Mouse (Mus musculus): ENCODE results near the gene Ldlrad3.

The Ldlrad3 gene

DNA sequence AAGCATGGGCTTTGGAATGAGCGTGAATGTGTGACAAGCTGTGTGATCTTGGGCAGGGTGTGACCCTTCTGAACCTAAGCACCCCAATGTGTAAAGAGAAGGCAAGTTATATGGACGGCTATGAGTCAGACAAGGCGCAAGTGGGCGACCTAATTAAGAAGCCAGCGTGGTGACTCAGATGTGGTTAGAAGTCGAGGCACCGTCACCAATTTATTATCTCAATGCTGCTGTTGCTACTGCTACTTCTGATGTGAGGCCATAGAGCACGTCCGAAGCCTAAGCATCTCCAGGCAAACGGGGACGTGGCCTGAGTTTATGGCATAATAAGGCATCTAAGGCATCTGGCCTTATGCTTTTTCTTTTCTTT, 151.7 kb downstream of the Ldlrad3 start:
- no peak for DNase-seq (ENCODE audit: low spot score)

DNA sequence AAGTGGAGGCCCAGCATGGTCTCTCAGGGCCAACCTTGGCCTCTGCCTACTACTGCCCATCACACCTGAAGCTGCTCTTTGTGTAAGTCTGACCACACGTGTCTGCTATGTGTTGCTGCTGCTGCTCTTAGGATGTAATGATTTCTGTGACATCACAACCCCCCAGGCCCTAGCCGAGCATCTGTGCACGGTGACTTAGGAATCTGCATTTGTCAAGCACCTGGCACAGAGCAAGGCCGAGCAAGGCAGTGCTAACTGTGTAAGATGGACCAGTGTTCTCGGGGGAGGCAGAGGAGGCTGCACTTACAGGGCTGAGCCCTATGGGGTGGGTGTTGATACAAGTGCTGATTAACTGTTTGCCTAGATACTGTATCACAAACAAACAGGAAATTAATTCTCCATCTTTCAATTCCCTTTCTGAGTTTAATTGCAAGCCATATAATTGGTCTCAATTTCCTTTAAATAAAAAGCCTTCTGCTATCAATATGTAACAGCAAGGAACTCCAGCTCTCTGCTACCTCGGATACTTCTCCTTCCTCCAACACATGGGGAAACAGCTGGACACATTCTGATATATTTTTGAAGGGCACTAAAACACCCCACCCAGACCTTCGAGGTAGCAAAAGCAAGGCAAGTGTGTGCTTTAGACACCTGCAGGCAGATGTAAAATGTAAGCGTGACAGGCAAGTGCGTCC, 152.2 kb downstream of the Ldlrad3 start:
- DNase-seq (ENCODE audit: low spot score) = no peak

DNA sequence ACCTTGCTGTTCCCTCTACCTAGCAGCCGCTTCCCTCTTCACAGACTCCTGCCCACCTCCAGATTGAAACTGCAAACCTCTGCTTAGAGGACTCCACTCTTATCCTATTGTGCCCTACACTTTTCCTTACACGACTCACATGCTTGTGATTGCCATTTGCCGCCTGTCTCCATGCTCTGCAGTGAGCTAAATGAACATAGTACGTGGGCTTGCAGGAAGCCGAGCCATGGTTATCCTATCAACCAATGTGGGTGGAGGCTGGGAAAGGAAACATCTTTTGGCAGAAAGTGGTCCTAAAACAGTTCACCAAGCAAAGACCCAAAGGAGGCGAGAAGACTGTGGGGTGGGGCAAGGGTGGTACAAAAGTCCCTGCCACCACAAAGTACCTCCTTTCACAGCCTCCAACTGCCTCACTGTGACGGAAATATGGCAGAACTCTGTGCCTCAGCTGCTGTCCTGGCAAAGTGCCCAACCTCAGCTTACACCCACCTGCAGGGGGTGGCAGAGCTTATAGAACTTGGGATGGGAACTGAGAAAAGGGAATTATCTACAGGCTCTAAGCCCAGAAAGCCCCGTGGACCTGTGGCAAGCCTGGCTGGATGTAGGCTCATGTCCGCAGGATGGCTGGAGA, 153.4 kb downstream of the Ldlrad3 start:
- no peak for DNase-seq (ENCODE audit: low spot score)

DNA sequence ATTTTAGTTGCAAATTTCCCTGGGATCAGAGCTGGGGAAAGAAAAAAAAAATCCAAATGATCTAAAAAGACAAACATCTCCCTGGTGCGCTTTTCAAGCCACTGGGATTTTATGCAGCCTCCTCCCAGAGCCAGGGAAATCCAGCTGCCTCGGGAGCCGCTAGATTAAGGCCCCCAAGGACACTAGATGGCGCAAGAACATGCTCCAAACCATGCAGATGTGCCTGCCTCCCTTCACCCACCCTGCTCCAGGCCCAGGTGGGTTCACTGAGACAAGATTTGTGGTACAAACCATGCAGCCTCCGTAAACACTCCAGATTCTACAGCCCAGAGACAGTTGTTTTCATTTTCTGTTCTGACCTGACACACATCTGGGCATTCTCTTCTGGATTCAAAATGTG, 155.5 kb downstream of the Ldlrad3 start:
- DNase-seq (ENCODE audit: low spot score) = peak; percentile 76

DNA sequence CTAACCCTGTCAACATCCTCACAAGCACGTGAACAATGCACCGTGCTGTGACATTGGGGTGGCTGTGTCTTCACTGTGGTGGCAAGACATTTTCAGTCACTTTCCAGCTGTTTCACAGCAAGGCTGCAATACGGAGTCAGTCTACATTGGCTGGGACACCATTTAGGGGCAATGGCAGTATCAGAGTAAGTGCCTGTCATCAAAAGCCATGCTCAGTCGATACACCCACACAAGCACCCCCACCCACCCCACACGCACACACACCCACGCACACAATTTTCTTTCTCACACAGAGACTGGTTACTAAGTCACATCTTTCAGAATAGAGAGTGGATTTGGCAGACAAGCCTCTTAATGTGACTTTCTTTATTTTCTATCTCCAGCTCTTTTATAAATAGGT, 156.0 kb downstream of the Ldlrad3 start:
- no peak for DNase-seq (ENCODE audit: low spot score)

DNA sequence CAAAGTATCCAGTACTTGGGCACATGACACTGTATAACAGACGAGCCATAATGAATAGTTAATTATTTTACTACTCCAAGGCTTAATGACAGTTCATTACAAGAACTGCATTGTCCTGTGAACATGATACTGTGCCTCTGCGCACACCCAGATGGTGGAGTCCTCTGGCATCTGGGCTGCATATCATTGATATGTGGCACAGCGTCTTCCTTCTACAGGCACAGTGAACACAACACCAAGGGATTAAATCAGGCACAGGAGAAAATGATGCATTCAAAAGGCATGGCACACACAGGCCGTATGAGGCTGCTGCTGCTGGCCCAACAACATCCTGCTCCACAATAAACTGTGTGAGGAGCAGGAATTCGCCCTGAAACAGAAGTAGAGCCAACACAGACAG, 156.5 kb downstream of the Ldlrad3 start:
- DNase-seq (ENCODE audit: low spot score) = no peak

DNA sequence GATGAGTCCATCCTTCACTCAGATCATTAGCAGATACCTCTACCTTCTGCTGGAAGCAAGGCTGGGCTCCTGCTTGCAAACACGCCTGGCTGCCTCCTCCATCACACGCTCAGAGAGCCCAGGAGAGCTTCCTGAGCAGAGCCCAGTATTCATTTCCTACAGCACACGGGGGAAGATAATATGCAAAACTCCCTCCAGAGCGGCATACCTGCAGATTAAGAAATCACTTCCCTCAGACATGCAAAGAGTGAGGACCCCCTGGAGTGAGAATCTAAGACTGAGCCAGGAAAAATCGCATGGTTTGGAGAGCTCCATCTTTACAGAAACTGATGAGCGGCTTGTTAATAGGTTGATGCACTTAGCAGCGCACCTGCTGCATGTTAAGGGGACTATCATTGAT, 158.9 kb downstream of the Ldlrad3 start:
- DNase-seq (ENCODE audit: low spot score) = no peak

DNA sequence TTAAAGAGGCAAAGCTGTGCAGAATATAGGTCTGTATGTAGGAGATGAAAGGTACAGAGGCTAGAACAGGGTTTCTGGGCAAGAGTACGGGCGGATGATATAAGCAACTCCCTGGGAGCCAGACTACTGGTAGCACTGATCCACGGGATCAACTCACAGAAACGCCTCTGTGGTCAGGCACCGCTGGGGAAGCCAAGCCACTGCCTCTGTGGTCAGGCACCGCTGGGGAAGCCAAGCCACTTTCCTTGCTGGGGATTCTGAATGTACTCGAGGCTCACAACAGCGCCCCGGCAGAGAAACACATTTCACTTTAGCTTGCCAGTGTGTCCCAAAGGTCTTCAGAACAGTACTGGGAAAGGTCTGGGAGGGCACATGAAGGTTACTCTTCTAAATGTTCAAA, 160.0 kb downstream of the Ldlrad3 start:
- no peak for DNase-seq (ENCODE audit: low spot score)

DNA sequence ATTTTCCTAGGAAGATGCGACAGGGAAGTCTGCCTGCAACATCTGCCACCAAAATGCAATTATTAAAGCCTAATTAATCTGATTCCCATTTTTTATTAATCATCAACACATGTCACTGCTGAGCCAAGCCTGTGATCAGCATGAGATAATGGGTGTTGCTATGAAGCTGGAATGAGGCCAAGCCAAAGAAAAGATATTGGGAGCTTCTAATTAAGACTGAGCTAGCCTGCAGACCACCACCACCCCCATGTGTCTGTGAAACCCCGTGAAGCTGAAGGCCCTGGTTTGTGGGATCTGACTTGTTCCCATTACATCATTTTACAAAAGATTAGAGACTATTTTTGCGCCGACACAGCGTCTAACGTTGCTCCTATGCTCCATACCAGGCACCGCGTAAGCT, 161.7 kb downstream of the Ldlrad3 start:
- DNase-seq (ENCODE audit: low spot score) = peak; percentile 46

DNA sequence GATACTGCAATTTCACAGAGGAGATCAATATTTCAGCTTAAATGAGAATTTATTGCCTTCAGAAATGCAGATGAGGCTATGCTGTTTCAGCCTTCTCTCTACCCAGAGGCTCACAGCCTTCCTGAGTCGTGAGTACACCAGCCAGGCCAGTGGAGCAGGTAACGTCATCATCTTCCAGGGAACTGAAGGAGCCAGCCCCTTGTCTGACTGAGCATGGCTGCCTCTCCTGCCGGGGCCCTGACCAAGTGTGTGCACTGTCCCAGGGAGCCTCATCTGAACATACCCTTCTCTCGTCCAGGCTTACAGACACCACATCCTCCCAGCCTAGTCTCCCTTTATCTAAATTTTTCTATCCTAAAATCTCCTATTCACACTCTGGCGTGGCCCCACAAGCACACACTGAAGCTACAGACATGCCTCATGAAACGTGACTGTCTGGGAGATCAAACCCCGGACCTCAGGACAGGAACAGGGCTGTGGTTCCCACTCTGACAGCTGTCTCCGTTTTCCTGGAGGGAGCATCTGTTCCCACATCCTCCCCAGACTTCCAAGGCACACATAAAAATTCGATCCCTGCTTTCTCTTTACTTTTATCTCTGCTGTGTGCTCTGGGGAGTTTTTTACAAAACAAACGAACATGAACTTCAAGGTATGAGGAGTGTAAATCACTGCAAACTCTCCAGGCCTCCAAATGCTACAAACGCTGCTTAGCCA, 164.7 kb downstream of the Ldlrad3 start:
- DNase-seq (ENCODE audit: low spot score) = no peak

DNA sequence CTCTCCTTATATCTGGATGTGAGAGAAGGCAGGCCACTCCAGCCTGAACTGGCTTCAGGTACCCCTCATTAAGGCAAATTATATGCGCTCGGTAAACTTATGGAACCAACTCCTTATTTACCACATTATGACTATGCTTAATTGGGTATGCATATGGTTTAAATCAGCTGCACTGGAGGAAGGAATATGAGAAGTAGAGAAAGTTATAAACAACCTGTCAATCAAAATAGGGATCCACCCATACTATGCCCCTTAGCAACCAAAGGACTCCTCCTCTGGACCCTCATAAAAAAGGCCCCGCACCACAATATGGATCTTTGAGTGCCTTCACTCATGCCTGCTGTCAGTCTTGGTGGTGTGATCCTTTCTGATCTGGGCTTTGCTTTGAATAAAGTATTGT, 165.6 kb downstream of the Ldlrad3 start:
- DNase-seq (ENCODE audit: low spot score) = no peak

DNA sequence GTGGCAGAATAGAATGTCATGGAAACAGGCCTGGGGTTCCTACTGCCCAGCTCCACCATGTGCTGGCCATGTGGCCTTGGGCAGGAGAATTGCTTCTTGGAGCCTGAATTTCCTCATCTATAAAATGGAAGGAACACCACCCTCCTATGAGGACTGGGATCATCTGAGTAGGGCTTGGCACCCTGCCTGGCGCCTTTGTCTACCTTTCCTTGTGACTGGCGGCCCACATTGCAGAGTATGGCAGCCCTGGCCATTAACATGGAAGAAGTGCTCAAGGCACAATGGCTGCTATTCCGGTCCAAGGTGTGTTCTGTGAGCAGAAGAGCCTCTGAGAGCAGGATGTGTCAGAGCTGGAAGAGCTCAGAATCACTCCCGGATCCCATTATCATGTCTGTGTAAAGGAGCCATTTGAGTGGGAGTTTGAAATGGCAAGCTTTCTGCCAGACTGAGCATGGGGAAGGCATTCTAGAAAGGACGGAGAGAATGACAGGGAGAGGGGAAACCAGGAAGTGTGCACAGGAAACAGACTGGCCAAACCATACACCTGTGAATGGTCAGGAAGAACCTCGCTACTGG, 171.6 kb downstream of the Ldlrad3 start:
- no peak for DNase-seq (ENCODE audit: low spot score)

DNA sequence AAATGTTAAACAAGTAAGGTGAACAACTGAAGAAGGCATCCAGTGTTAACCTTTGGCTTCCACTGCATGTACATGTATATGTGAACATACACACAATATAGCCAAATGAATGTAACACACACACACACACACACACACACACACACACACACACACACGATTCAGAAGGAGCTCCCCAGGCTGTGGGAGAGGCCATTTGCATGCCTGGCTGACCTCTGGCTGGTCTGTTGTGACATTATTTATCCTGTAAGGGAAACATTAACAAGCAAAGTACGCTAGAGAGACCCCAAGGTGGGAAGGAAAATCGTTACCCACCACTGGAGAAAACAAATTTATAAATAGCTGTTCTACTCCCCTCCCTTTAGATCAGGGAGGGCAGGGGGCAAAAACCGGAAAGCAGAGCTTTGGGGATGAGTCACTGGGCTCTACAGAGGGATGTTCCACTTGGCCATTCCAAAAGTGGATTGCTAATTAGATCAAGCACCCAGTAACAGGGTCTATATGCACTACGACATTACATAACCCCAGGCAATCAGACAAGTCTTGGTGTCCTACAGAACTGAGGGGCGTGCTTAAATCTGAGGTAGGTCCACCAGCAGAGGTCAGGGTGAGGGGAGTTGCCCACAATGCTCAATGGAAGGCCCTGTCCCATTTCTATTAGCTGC, 174.7 kb downstream of the Ldlrad3 start:
- DNase-seq (ENCODE audit: low spot score) = no peak

DNA sequence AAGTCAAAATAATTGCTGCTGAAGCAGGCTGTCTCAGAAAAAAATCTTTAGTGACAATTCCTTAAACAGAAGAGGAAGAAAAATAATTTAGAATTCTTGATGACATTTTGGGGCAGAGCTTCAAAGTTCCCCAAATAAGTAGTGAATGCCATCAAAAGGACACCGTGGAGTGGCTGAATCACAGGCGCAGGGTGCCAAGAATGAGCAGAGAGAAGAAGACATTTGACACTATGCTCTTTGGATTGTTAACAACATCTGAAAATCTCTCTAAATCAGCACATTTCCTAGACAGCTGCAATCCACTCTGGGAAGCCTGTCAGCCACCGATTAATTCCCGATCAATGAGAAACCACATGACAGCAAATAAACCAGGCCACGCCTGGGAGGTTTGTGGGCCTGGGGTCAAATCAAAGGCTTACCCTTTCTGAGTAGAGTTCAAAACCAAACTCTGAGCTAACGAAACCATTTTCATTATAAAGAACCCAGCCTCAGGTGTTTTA, 176.4 kb downstream of the Ldlrad3 start:
- DNase-seq (ENCODE audit: low spot score) = no peak

DNA sequence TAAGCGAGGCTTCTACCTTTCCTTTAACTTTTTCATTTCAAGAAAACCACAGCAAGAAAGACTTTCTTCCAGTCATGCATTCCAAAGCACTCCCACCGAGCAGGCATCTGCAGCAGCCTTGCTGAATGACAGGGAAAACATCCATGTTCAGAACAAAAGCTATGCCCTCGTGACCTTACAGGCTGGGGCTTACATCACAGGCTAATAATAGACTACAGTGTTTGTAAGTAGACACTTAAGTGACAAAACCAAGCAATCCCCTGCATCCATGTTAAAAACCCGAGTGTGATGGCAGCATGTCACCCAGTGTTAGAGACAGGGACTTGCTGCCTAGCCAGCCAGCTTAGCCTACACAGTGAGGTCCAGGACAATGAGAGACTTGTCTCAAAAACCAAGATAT, 180.0 kb downstream of the Ldlrad3 start:
- DNase-seq (ENCODE audit: low spot score) = peak; percentile 49

DNA sequence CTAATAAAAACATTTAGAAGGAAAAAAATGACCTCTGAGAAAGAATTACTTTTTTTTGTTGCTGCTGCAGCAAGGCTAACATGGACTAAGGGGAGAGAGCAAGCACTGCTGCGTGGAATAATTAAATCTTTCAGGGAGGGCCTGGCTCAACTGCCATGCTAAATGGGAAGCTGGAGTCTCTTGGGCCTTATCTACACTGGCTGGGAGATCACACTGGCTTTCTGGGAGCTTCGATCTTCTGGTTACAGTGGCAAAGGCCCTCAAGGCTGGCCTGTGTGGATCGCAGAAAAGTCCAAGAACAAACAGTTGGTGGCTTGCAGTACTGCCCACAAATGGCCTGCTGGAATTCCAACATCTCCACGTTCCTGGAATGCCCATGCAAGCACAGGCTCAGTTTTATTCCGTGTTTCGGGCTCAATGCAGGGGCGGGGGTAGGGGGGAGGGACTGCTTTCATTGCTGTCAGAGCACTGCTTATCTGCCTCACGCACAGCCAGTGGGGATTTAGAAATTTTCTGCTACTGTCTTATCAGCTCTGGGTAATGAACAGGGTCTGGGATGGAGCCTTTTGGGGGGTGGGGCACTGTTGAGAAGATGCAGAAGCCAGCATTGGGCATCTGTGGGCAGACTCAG, 180.7 kb downstream of the Ldlrad3 start:
- DNase-seq (ENCODE audit: low spot score) = no peak

DNA sequence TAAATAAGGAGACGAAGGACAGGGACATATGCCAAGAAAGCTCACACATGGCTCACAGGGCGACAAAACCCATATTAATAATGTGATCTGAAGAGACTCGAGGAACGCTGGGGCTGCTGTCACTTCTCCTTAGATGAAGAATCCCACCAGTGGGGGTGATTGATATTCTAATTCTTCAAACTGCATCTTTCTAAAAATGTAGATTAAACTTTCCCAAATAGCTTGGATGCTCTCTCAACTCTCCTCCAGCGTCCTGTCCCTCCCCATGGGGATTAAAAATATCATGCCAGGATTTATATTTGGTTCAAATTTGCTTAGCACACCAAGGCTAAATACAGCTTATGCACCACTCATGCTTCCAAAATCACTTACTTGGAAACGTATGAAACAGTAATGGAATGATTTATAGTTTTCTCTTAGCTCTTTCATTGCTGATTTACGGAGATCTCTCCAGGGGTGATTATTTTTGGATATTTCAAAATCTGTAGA, 182.4 kb downstream of the Ldlrad3 start:
- DNase-seq (ENCODE audit: low spot score) = no peak

DNA sequence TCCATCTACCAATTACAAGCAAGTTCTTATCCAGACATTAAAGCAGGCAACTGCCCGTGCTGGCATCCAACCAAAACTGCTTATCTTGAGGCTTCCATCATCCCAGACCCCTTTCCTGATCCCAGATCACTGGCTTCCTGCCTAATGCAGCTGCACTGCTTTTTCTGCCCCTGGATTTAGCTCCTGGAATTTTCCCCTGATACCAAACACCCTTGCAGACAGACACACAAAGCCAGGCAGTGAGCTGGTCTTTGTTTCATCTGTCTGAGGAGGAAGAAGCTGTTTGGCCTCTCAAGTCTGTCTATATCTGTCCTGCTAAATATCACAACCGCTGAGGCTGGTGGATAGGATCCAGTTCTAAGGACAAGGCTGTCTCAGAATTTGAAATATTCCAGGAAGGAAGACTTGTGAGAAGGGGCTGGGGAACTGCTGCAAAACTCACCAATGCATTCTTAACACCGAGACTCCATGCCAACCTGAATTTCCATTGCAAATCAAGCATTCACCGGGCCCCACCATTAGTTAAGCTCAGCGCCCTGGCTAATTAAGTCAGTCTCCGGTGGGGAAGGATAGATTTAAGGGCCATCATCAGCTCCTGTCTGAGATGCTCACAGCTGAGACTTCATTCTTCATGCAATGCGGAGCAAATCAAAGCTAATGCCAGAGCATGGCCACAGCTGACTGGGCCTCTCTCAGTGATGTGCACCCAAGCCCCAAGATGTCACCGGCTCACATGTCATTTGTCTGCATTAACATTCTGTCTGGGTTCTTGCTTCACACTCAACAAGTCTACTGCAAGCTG, 183.0 kb downstream of the Ldlrad3 start:
- peak; percentile 53 for DNase-seq (ENCODE audit: low spot score)

DNA sequence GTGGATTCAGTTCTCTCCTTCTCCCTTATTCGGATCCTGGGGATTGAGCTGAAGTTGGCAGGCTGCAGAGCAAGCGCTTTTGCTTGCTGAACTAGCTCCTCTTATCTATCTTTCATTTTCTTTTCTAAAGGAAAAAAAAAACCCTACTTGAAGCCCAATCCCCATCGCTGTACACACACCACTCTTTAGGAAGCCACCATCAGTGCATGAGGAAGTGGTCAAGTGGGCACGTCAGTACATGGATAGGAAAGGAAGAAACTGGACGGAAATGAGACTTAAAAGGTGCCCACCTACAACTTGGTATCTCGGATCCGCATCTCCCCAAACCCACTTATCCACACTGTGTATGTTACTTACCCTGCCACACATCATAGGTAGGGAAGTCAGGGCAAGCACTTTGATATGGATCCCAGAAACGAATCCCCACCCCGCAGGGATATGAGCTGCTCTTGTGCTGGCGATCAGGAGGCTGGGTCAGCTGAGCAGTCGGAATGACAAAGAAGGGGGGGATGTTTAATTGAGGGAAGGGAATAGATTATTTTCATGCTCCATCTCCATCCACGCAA, 183.7 kb downstream of the Ldlrad3 start:
- DNase-seq (ENCODE audit: low spot score) = no peak

DNA sequence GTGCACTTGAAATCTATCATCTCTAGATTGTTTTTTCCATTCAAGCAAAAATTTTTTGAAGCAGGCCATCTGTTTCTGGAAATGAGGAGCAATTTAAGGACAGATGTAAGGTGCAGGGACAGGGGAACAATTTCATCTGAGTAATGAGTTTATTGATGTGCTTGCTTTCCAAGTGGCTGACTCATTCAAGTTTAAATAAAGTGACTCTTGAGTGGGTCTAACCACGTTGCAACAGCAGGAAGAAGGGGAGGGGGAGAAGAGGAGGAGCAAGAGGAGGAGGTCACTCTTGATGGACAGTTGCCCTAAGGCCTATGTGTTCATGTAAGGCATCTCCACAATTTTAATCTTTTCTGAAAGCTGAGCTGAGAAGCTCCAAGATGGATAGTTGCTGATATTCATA, 184.5 kb downstream of the Ldlrad3 start:
- no peak for DNase-seq (ENCODE audit: low spot score)

Data from retina, embryonic 14.5 days (tissue).